Mouse (Mus musculus): ENCODE data around the gene Cdc42bpg.

The Cdc42bpg gene

GRCm38 (mm10) chr19:6349215-6349983 is 43.1 kb downstream of the Cdc42bpg start:
- peak; percentile 69 for DNase-seq (ENCODE audit: low spot score)

- DNase-seq (ENCODE audit: low spot score), result no peak
These were observed 45.3 kb downstream of the Cdc42bpg start for GRCm38 (mm10) chr19:6351431-6352106.

GRCm38 (mm10) chr19:6352107-6352505 is 45.9 kb downstream of the Cdc42bpg start:
- DNase-seq (ENCODE audit: low spot score), result no peak

GRCm38 (mm10) chr19:6354030-6354429 is 47.8 kb downstream of the Cdc42bpg start:
- no peak for DNase-seq (ENCODE audit: low spot score)

- DNase-seq (ENCODE audit: low spot score), result no peak
These were observed 55.0 kb downstream of the Cdc42bpg start for GRCm38 (mm10) chr19:6361291-6361690.

GRCm38 (mm10) chr19:6363091-6363410 is 56.8 kb downstream of the Cdc42bpg start:
- no peak for DNase-seq (ENCODE audit: low spot score)

GRCm38 (mm10) chr19:6363411-6364240 is 57.4 kb downstream of the Cdc42bpg start, which contains the start of gene Sf1:
TSS of gene Sf1 (plus strand) at chr19:6363690.
- DNase-seq (ENCODE audit: low spot score), result peak; percentile 99

GRCm38 (mm10) chr19:6364317-6364725 is 58.1 kb downstream of the Cdc42bpg start:
- peak; percentile 93 for DNase-seq (ENCODE audit: low spot score)

- DNase-seq (ENCODE audit: low spot score), result no peak
These were observed 58.6 kb downstream of the Cdc42bpg start for GRCm38 (mm10) chr19:6364842-6365241.

- no peak for DNase-seq (ENCODE audit: low spot score)
These were observed 63.9 kb downstream of the Cdc42bpg start for GRCm38 (mm10) chr19:6370175-6370574.

- DNase-seq (ENCODE audit: low spot score), result no peak
These were observed 66.2 kb downstream of the Cdc42bpg start for GRCm38 (mm10) chr19:6372433-6372832.

GRCm38 (mm10) chr19:6373539-6374400 is 67.5 kb downstream of the Cdc42bpg start:
- DNase-seq (ENCODE audit: low spot score), result peak; percentile 86

- no peak for DNase-seq (ENCODE audit: low spot score)
These were observed 68.3 kb downstream of the Cdc42bpg start for GRCm38 (mm10) chr19:6374571-6374970.

Data from embryo, embryonic 10 days (tissue).